Mouse (Mus musculus): Measurements from ENCODE around the gene Ppara.

Gene Ppara

DNA sequence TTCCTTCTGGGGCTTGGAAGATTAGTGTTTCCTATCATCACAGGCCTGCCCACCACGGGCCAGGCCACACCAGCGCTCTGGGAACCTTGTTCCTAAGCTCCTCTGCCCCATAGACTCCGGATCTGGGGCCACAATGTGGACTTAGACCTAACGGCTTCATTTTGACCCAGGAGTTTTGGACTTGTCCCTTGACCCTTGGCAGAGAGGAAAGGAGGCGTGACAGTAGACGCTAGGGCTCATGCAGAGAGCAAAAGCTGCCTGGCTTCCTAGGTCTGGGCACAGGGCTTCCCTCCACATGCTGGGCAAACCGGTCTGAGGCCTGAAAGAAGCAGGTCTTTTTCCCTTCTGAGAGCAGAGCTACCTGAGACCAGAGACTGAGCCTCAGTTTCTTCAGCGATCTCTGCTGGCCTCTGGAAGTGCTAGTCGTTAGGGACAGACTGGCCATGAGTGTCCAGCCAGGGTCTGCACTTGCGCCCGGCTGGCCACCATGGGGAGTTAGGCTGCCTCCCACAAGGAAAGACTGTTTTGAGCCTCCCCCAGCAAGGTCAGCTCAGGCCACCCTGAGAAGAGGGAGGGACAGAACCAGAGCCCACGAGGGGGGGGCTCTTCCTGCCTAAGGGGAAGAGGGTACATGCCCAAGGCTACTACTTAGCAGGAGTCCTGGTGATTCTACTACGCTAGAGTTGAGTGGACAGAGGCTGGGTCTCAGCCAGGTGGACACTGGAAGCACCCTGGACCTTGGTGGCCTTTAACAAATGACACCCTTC lies 29.0 kb upstream of the Ppara start:
- DNase-seq: peak in 1 of 2 experiments; percentile 48

DNA sequence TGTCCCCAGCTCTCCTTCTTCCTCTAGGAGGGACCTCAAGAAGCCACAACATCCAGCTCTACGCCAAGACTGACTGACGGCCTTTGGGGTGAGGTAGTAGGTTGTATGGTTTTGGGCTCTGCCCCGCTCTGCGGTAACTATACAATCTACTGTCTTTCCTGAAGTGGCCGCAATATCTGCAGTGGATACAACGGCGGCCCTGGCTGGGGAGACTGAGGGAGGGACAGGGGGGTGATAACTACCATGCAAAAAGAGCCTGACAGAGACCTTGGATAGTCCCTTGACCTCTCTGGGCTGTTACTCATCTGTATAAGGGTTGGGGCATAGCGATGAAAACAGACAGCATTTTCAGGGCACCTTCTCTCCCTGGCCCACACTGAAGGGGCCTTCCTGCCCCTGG lies 28.3 kb upstream of the Ppara start:
- no peak for DNase-seq

DNA sequence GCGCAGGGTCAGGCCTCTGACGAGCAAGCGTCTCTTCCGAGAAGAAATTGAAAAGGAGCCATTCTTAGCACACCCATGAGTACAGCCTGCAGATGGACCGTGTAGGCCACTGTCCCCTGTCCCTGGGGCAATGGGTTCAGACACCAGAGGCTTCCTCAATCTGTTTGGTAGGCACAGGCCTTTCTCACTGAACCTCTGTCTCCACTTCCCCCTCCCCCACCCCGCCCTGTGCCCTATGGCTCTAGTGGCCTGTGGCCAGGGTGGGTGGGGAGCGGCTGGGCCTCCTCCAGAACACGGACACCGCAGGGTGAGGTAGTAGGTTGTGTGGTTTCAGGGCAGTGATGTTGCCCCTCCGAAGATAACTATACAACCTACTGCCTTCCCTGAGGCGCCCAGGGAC lies 27.8 kb upstream of the Ppara start:
- no peak for DNase-seq

DNA sequence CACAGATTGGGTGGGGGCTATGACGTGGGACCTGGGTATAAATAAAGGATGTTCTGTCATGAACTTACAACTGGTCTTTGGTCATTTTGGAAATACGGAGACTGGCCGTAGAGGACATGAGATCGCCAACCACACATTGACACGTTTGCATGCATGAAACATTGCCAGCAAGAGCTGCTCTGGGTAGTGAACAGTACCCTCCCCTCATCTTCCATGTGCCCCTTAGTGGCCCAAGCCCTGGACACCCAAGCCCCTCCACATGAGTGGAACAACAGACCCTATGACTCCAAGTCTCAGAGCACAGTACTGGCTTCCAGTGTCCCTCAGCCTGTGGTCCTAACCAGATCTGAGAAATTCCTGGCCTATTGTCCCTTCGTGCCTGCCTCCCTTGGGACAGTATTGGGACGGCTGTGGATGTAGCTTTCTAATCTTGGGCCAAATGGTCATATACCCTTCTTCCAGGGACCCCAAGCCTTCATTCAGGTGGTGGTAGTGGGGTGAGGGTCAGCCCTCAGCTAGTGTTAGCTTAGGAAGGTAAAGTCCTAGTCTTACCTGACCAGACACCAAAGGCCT lies 27.2 kb upstream of the Ppara start:
- DNase-seq: no peak

DNA sequence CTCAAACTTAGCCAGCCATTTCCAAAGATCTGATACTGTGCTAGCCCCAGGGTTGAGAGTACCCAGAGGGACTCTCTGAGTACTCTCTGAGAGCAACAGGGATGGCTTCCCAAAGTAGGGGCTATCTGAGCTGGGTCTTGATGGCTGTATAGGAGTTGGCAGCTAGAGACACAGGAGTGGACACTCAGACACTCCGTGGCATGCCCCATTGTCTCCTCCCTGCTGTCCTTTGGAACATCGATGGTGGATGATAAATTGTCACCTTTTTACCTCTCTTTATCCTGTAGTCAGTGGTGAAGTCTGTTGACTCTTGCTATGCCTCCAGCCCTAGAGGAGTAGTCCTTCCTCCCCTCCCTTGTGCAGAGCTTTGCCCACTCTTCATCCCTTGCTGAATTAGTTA lies 26.6 kb upstream of the Ppara start:
- no peak for DNase-seq

DNA sequence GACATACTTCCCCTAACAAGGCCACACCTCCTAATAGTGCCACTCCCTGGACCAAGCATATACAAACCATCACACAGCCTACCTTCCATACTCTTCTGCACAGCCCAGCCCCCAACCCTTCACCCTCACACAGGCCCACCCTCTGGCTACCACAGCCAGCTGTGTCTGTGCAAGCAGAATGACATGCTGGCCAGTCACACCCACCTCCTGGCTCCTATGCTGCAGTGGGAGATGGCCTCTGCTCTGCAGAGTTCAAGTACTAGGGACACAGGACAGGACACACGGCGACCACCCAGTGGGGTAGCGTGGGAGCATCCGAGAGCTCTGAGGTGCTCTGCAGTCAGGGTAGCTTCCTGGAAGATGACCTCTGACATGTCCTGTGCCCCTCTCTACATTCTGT lies 25.9 kb upstream of the Ppara start:
- DNase-seq: no peak

DNA sequence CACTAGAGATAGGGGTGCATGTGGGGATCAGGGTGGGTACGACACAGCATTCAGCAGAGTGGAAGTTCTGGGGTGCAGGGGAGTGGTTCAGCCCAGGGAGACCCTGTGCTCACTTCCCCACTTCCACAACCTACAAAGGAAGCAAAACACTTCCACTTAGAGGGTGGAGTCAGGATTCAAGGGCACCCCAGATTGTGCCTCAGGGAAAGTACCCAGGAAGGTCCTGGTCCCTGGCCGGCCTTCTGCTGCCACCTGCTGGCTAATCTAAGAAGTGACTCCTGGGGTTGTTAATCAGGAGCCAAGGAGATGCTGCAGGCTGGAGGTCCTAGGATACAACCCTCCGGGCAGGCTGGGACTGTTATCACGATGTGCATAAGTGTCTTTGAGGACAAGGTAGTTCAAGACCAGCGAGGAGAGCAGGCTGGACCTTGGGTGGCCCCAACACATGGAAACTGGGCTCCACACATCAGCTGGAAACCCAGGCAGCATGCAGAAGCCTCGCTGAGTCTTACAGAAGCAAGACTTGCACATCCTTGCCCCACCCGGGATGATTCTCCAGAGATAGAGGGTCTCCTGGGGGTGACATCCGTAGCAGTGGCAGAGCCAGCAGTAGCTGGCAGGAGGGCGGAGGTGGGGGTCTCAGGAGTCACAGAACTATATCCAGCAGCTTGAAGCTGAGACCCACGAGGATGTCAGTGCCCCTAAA lies 25.4 kb upstream of the Ppara start:
- peak; percentile 87 to 90 for DNase-seq

DNA sequence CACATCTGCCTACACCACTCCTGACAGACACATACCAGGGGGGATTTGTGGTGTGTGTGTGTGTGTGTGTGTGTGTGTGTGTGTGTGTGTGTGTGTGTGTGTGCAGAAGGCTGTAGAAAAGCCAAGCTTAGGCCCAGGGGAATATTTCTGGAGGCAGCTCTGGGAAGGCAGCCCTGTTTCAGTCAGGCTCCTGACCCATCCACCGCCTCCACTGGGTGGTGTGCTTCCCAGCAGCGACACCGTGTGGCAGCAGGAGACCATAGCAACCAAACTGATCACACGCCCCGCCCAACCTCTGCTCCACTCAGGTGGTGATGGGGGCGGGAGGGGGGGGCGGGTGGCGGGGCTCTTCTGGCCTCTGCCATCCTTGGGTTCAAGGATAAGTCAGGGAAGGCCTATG lies 24.6 kb upstream of the Ppara start:
- peak; percentile 76 to 84 for DNase-seq

DNA sequence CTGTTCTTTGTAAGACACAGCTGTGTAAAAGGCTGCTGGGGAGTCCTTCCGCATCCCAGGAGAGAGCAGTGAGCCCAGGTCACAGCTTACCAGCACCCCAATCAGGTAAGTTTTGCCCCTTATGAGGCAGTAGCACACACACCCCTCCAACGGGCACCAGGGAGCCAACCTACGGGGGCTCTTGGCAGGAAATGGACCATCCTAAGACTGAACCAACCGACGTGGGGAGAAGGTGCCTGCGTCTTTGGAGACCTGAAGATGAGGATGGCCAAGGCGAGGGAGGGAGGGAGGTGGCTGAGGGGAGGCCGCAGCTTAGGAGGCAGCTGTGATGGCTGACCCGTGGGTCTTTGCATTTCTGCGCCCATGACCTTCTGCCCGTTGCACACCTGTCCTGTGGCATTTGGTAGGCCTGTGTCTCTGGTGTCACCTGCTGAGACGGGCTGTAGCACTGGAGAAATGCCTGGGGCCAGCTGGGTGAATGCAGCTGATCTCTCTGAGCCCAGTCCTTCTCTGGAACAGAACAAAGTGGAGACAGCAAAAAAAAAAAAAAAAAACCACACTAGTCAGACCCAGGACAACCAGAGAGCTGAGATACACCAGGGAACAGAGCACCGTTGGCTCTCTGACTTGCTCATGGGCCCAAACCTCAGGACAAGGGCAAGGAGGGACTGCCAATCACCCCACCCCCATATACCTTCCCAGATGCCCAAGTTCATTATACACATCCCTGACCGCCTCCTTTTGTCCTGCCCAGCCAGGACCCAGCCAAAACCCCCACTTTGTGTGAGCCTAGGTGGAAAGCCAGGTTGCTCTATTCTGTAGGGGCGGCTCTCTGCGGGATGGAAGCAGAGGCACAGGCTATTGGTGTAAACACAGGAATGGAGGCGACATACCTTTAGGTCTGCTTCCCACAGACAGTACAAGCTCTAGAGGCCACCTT lies 23.9 kb upstream of the Ppara start:
- DNase-seq: no peak

DNA sequence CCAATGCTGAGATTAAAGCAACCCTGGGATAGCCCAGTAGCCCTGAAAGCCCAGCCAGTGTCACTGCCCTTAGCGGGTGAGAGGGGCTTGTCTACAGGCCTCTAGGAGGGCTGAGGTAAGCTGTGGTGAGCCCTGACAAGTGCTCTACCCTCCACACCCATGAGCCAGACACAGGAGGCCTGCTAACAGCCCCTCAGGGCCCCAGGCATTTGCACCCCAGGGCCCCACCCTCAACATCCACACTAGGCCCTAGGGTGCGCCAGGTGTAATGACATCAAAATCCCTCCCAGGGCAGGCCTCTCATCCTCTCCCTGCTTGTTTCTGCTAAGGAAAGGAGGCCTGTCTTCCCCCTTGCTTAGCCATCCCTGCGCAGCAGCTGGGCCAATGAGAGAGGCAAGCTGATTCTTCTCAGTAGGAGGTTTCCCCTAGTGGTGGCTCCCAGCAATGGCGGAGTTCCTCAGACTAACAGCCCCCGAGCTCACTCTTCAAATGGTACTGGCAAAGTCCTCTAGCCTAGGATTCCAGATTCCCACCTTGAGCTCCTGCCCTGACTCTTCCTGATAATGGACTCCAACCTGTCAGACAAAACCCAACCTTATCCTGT lies 22.1 kb upstream of the Ppara start:
- DNase-seq: no peak

DNA sequence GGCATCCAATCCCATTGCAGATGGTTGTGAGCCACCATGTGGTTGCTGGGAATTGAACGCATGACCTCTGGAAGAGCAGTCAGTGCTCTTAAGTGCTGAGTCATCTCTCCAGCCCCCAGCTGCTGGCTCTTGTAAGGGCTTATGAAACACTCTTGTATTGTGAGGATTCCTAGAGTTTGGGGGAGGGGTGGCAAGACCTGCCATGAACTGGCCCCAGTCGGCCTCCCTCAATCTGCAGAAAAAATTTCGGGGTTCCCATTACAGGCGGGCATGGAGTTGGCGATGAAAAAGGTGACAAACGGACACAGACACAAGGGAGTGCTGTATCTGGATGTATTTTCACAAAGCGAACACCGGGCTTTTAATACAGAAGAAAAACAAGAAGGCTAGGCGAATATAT lies 21.4 kb upstream of the Ppara start:
- DNase-seq: no peak

DNA sequence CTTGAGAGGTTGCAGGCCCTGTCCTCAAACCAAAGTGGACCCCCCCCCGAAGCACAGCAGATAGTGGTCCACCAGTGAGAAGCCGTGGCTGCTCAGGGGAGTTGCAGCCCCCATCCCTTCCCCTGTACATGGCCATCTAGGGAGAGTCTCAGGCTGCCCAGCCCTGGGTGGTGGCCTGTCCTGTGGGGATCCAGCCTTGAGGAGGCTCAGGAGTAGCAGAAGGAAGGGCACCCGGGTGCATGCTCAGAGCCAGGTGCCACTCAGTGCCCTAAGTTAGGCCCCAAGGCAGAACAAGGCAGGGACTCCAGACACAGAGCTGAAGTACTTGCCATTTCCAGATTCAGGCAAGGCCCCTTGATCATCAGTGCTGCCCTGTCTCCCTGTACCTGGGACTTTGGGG lies 19.7 kb upstream of the Ppara start:
- no peak for DNase-seq

DNA sequence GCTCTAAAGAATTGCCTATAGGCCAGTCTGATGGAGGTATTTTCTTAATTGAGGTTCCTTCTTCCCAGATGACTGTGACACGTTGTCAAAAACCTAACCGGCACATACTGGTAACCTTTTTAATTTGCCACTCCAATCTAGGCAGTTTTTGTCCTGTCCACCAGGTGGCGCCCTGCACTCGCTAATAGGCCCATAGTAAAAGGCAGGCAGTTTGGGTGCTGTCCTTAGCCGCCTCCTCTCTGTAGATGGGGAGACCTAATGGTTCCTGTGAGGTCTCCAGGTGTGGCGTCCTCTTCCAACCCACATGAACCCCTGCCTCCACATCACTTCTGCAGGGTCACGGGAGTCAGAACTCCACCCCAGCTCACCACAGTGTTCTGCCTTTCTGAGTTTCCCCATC lies 18.7 kb upstream of the Ppara start:
- peak; percentile 78 for DNase-seq

DNA sequence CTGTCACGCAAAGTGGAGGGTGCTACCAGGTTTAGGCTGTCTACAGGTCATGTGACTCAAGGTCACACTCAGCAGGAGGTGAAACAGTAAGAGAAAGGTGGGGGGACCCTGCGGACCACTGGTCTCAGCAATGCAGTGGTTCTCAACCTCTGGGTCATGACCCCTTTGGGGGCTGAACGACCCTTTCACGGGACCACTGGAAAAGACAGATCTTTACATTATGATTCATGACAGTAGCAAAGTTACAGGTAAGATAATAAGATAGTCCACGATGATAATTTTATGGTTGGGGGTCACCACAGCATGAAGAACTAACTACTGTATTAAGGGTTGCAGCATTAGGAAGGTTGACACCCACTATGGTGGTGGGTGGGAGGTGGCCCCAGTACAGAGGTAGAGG lies 18.2 kb upstream of the Ppara start:
- DNase-seq: no peak

DNA sequence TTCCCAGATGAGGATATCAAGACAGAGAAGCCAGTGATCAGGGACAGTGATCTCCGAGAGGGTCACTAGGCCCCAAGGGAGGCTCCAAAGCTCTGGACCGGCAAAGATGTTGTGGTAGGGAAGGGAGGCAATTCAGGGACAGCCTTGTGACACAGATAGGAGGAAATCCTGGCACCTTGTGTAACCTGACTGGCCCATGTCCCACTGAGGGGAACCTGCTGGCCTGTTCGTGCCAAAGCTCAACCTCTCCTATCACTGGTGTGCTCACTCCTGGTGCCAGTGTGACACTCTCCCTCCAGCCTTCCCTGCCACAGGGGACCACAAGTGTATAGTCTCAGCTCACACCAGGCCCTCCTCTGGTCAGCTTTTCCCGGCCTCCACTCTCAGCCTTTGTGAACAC lies 17.8 kb upstream of the Ppara start:
- no peak for DNase-seq

DNA sequence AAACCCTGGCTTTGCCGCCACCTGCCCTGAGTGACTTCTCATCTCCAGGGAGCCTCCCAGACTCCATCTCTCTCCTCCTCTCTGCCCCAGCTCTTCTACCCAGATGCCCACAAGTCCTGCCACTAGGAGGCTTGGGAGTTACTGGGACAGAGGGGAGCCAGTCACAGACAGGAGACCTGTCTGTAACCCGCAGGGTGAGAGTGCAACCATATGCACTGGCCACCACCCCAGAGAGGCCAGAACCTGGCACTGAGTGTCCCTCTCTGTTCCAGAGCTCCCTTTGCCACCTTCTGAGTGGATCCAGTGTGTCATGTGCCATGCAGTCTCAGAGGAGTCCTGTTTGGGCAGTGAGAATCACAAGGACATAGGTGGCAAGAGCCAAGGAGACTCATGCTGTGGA lies 17.0 kb upstream of the Ppara start:
- no peak for DNase-seq

DNA sequence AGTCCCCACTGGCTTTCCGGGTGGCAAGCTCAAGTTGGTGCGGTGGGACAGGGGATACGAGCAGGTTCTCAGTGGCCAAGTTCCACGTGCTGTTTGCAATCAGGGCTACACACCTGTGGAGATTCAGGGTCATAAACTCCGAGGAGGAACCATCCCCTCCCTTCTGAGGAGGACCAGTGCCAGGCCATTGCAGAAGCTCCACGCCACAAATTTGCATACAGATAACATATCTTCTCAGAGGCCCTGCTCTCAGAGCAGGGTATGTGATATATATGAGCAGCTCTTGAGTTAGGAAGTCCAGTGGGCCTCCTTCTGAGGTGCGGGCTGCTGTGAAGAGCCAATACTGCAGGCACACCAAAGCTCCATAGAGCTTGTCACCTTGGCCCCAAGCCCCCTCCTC lies 15.8 kb upstream of the Ppara start:
- DNase-seq: no peak

DNA sequence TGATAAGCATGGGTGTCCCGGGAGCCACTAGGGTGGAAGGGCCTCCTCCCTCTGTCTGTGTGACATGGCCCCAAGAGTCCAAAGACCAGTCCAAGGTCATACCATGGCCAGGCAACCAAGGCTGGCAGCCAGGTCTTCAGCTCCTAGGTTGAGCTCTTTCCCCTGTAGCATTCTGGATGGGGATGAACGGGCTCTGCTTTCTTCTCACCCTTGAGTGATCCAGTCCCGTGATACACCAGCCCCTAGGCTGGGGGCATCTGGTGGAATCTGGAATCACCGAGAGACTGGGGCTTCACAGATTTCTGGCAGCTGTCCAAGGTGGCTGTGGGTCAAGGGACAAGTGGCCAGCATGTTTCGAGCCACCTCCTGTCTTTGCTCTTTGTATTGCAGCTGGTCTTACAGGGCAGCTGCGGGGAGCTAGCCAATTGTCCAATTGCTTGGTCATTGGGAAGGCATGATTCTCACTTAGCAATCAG lies 14.4 kb upstream of the Ppara start:
- DNase-seq: no peak

DNA sequence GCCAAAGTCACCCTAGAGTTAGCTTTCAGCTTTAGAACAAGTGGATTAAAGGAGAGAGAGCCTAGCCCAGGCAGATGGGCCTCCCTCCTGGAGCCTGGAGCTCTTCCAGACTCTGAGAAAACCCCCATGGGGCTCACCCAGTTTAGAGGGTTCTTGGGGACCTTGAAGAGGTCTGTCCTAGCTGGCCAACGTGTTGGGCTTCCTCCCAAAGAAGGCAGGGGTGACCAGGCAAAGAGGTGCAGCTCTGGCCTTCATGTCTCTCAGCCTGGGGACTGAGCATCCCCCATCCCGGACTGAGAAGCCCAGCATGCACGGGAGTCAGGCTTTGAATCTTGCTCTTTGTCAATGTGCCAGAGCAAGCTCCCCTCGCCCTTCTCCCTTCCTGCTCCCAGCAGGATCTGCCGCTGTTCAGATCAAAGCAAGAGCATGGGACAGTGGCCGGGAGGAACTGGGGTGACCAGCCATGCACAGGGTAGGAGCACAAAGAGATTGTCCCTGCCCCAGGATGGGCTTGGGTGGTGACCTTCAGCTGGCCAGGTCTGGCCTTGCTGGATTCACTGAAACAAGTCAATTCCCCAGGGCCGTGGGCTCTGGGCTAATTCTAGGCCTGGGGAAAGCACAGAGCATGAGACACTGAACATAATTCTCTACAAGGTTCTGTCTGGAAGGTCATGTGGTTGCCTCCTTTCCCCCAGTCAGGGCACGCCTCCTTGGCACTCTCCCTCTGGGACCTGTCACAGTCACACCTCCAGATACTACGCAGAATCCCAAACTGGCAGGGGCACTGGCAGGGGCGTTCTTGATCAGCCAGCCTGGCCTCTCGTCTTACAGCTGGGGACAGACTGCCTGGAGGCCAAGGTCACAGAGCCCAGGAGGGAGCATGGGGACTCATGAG lies 10.3 kb upstream of the Ppara start:
- DNase-seq: no peak

DNA sequence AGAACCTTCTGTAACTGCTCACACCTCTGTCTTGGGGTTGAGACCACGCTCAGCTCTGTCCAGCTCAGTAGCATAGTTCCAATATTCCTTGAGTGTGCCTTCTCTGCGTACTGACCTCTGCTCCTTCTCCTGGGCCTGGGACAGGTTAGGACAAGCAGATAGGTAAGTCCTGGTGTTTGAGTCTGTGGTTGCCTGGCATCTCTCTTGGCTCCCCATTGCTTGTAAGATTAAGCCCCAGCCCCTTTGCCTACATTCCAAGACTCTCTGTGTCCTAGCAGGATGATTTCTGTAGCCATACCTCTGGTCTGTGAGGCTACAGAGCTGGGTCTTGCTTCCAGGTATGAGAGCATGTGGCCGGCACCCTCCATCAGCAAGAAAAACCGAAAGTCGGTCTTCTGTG lies 6.6 kb upstream of the Ppara start:
- no peak for DNase-seq

DNA sequence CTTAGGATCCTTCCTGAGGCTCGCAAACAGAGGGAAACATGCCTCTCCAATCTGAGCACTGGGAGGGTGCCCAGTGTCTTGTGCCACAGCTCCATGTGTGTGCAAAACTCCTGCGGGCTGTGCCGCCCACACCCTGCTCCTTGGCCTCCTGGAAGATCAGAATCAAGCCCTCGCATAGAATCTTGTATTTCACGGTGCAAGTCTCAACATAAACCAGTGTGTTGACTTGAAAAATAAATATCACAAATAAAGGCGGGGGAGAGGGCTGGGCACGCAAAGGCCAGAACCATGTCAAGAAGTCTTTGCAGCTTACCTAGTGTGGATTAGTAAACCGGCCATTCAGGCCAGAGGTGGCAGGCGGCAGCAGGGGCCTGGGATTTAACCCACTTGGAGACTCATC lies 5.5 kb upstream of the Ppara start:
- no peak for DNase-seq

DNA sequence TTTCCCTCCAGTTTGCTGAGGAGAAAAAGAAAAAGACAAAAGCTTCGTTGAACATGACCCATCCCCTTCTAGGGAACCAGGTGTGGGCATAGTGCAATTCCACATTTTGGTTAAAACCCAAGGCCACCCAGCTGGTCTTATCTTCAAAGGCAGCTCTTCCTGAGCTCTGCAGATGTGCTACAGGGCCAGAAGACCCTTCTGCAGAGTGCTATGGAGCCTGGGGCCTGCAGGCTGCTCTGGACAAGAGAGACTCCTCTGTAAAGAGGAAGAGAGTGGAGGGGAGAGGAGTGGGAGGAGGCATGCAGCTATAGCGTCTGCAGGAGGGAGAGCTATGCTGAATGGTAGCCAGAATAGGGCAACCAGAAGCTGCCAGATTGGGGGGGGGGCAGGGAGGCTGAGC lies 4.8 kb upstream of the Ppara start:
- no peak for DNase-seq

All from lung, adult 18-20 months (tissue).